Mouse (Mus musculus): ENCODE measurements at regions not wholly inside any gene's neighbourhood (a gene's known extent, or its start where the extent isn't known, plus 50 kb on each side); places are given as distances from the start of the nearest gene placed in this dataset.

DNA sequence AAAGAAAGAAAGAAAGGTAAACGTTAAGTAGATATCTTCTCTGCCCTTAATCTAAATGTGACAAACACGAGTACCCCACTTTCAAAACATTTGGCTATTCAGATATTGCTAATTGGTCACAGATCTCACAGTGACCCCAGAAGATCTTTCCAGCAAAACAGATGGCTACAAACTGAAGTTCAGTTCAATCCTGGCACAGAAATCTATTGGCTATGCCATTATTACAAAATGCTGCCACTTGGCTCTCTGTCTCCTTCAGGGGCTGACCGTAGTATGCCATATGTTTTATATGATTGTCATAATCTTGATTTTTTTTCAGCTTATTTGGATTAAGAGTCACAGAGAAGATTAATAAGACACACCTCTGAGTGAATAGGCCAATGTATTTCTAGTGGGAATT lies 873.2 kb downstream of the Slc22a22 start:
- no peak for DNase-seq

GRCm38 (mm10) chr15:56592656-56593055 lies 884.8 kb downstream of the Slc22a22 start:
- DNase-seq: no peak

GRCm38 (mm10) chr15:56580745-56581515 lies 896.5 kb downstream of the Slc22a22 start:
- no peak for DNase-seq

DNA sequence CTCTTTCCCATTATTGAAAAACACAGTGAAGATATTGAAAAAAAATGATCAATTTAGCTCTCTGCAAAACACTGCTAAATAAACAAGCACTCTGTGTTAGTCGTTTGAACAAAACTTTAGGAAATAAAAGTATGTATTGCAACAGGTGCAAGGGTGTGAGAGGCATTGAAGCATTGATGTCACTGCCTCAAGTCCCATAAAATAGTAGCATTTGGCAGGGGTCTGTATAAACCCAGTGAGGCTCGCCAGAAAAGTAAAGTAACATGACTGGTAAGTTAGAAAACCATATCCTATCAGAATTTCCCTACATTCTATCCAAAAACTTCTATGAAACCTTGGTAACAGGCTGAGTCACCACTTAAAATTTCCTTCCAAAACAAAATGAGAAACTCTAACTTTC lies 914.2 kb downstream of the Slc22a22 start:
- DNase-seq: no peak

DNA sequence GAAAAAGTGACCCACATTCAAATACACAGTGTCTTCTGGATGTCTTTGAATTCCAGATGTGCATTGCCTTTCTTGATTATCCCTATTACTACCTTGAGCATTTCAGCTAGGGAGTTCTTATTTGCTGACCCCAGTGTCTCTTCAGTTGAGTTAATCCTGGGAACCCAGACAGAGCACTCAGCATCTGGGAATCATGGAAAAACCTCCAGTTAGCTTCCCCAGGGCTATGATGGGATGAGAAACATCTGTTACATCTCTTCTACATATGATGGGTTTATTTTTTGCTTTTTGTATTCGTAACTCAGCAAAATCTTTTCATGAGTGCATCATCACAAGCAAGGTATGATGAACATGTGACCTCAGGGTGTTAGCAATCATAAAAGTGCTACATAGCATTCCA lies 914.6 kb downstream of the Slc22a22 start:
- no peak for DNase-seq

DNA sequence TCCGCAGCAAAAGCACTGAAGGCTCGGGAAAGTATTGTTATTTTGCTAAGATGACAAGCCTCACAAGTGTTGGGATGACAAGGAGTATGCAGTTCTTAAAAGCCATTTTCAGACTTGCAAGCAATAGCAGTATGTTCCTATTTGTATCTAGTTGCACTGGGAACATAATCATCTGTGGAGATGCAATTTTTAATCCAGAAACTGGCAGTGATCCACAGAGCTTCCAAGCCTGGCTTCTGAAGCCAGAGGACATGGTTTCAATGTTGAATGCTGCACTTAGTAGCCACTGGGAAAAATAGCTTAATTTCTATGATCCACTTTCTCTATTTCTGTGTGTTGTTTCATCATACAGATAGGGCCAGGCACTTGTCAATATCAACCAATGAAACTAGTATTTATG lies 915.3 kb downstream of the Slc22a22 start:
- DNase-seq: no peak

- no peak for DNase-seq
These were observed 923.0 kb downstream of the Slc22a22 start for GRCm38 (mm10) chr15:56554386-56554785.

- DNase-seq: no peak
These were observed 923.6 kb downstream of the Slc22a22 start for GRCm38 (mm10) chr15:56553851-56554250.

GRCm38 (mm10) chr15:56531529-56531928 lies 945.9 kb downstream of the Slc22a22 start:
- DNase-seq: no peak

DNA sequence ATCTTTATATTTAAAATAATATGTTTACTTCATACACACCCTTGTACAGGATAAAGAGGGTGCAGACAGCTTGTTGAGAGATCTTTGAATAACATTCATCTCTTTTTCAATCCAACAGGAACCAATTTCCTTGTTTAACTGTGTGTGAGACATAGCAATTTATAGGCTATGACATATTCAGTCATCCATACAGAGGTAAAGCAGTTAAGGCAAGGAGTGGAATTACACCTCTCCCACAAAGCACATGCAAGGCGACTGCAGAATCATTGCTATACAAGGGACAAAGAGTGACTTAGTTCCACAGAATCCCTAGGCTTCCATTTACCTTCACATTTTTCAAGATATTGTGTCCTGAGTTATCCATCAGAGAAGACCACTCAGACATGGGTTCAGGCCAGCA lies 959.0 kb downstream of the Slc22a22 start:
- DNase-seq: no peak

DNA sequence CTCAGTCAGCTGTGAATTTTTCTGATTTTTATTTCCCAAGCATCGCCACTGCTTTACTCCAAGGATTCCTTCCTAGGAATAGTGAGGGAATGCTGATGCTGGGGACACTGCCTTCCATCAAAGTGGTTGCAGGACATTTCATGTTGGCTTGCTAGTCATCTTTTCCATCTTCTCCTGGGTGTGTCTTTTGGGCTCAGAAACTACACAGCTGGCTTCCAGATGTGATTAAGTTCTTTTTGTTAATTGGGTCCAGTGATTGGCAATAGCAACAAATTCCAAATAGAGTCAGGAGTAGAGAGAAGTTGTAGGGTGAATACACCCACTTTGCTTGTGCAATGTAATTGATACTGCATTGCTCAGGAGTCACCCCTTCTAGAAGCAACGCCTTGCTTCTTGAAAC lies 961.3 kb downstream of the Slc22a22 start:
- DNase-seq: no peak

GRCm38 (mm10) chr15:56498774-56499173 lies 978.7 kb downstream of the Slc22a22 start:
- no peak for DNase-seq

DNA sequence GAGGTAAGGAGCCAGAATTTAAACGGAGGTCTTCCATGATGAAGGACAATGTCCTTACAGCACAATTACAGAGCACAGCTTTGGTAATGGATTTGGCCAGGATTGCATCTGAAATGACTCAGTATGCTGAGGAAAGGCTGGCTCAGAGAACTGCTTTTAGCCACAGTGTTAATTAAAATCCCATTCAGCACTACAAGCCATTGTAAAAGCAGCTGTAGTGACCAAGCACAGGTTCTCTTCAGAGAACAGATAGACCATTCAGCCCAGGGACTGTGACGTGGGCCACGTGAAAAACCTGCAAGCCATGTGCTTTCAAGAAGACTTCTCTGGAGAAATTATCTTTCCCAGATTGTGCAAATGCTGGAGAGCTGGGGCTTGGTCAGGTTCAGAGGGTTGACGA lies 979.7 kb downstream of the Slc22a22 start:
- DNase-seq: no peak

- no peak for DNase-seq
These were observed 981.1 kb downstream of the Slc22a22 start for GRCm38 (mm10) chr15:56496355-56496754.

- no peak for DNase-seq
These were observed 991.5 kb downstream of the Slc22a22 start for GRCm38 (mm10) chr15:56485931-56486330.

- DNase-seq: no peak
These were observed 992.7 kb downstream of the Slc22a22 start for GRCm38 (mm10) chr15:56484693-56485092.

- DNase-seq: no peak
These were observed 997.7 kb downstream of the Slc22a22 start for GRCm38 (mm10) chr15:56479682-56480081.

DNA sequence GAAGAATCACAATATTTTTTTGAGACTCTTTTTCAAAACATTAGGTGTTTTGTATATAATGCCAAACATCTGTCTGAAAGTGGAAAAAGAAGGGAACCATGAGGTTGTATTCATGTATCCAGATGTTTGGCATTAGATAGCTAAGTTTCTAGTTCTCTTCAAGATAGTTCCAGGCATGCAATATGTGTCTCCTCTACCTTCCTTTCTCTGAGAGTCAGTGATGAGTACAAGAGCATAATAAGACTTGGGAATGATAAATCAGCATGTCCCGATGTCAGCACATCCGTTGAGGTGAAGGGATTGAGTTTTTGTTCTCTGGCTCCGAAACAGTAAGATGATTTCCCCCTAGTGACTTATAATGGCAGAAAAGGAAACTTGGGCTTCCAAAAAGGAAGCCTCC lies 998.4 kb downstream of the Slc22a22 start:
- no peak for DNase-seq

- no peak for DNase-seq
These were observed 1003.7 kb downstream of the Slc22a22 start for GRCm38 (mm10) chr15:56473679-56474078.

- DNase-seq: no peak
These were observed 1025.5 kb downstream of the Slc22a22 start for GRCm38 (mm10) chr15:56451881-56452280.

GRCm38 (mm10) chr15:56448015-56448645 lies 1029.3 kb downstream of the Slc22a22 start:
- no peak for DNase-seq

GRCm38 (mm10) chr15:56440171-56440570 lies 1037.3 kb downstream of the Slc22a22 start:
- DNase-seq: no peak

- DNase-seq: no peak
These were observed 1039.1 kb downstream of the Slc22a22 start for GRCm38 (mm10) chr15:56438370-56438769.

GRCm38 (mm10) chr15:56436131-56436530 lies 1041.3 kb downstream of the Slc22a22 start:
- DNase-seq: no peak

DNA sequence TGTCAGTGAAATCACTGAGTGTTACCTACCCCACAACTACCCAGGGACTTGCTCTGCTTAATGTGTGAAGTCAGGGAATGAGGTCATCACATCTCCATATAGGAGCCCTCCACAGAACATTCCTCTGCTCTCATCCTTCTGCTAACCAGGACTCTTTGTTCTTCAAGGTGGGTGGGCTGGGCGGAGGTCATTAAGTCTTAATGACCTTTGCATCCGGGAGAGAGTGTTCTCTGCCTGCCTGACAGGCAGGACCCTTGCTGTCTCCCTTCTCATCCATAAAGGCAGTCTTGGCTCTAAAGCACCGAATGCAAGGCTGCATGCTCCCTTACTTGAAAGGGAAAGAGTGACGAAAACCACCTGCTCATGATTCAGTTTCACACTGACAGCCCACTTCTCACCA lies 1051.4 kb downstream of the Slc22a22 start:
- no peak for DNase-seq
